Mouse (Mus musculus) erythroblast, adult 5-6 weeks (primary cell): ENCODE measurements around the gene Gin1. TPM values are rescaled to one million over a fixed set of nuclear protein-coding genes. Genes with fewer than 3 reads are reported as not detected.

Source experiments
- total RNA-seq, 2 experiments: library from RNA; stranded (forward) in 1 of 2; stranded (reverse) in 1 of 2; fragments of 150-400 nt in 1 of 2; fragments of 200-764, 138-1000 nt in 1 of 2; gene quantifications; 2 replicates each; pipeline versions ENCODE4 v1.2.3 to v1.2.4; 2015 to 2017; ENCODE audit warnings: low replicate concordance in 2 of 2

Gin1 gene
- total RNA-seq, 2 experiments from 2014 or later, result 9.6 TPM

Other genes starting within 250 kb of the Gin1 start
- 59.6 and 64.9 TPM in 2 replicates for gene D1Ertd622e, start 108.1 kb upstream of the Gin1 start, total RNA-seq (2015; ENCODE audit: low replicate concordance)
- gene D1Ertd622e, start 108.1 kb upstream of the Gin1 start, total RNA-seq (2017; ENCODE audit: low replicate concordance), result 55.3 and 93.8 TPM in 2 replicates
- gene Ppip5k2, start 239 bp downstream of the Gin1 start, total RNA-seq (2015; ENCODE audit: low replicate concordance), result 7.7 and 15.0 TPM in 2 replicates
- gene Ppip5k2, start 239 bp downstream of the Gin1 start, total RNA-seq (2017; ENCODE audit: low replicate concordance), result 12.3 and 13.1 TPM in 2 replicates